Mouse (Mus musculus) testis, adult 2 months (tissue): ENCODE results near the gene Ptprd.

Experiments used
- CTCF ChIP-seq: fragments of 200-500 bp; IDR thresholded peaks from 2 replicates; pipeline ENCODE4 v1.5.1; 2012; ENCODE audit warnings: low read depth, mild to moderate bottlenecking, inconsistent platforms, low read length, moderate library complexity; ENCODE audit not compliant: control insufficient read depth, insufficient read depth, insufficient replicate concordance
- POLR2A ChIP-seq: fragments of 200-500 bp; IDR thresholded peaks from 2 replicates; pipeline ENCODE4 v1.6.1; 2012; ENCODE audit warnings: low read depth, mild to moderate bottlenecking, inconsistent platforms, low read length, moderate library complexity; ENCODE audit not compliant: control insufficient read depth

- TF ChIP-seq CTCF (no peak), POLR2A (no peak)
These were observed 1825.9 kb downstream of the Ptprd start for GRCm38 (mm10) chr4:76385818-76386217.
